Mouse (Mus musculus) hindbrain, embryonic 14.5 days (tissue): ENCODE results near the gene Limk2. TPM values are rescaled to one million over a fixed set of nuclear protein-coding genes. Genes with fewer than 3 reads are reported as not detected.

Source experiments
- ATAC-seq: fragments of 200-750 bp; cut with Nextera tagmentation; 2 replicates; pipeline ENCODE4 v1.8.0; 2017; ENCODE audit warnings: moderate number of reproducible peaks, mild to moderate bottlenecking, moderate TSS enrichment, moderate library complexity; ENCODE audit not compliant: low FRiP score
- DNase-seq: peaks from one replicate; pipeline ENCODE4 v3.0.0-alpha.2; 2015; ENCODE audit warnings: low spot score
- H3K27ac ChIP-seq: fragments of 300-500 bp; sonication (generic); 2 replicates; pipeline ENCODE4 v1.5.1; 2014; ENCODE audit warnings: mild to moderate bottlenecking, moderate library complexity
- H3K27me3 ChIP-seq: fragments of 300-500 bp; sonication (generic); 2 replicates; pipeline ENCODE4 v1.6.1; 2014; ENCODE audit warnings: mild to moderate bottlenecking, low read length, mixed read lengths; ENCODE audit not compliant: control insufficient read depth, insufficient read depth
- H3K36me3 ChIP-seq: fragments of 300-500 bp; sonication (generic); replicated peaks from 2 replicates; pipeline ENCODE4 v1.6.1; 2014; ENCODE audit not compliant: control insufficient read depth, insufficient read depth
- H3K4me1 ChIP-seq: fragments of 300-500 bp; sonication (generic); replicated peaks from 2 replicates; pipeline ENCODE4 v1.6.1; 2014; ENCODE audit warnings: antibody characterized with exemption, low read length, mixed read lengths; ENCODE audit not compliant: control insufficient read depth, insufficient read depth
- H3K4me2 ChIP-seq: fragments of 300-500 bp; sonication (generic); replicated peaks from 2 replicates; pipeline ENCODE4 v1.6.1; 2014; ENCODE audit warnings: mild to moderate bottlenecking, moderate library complexity
- H3K4me3 ChIP-seq: fragments of 300-500 bp; sonication (generic); replicated peaks from 2 replicates; pipeline ENCODE4 v1.5.1; 2014; ENCODE audit warnings: mild to moderate bottlenecking, low read length
- H3K9ac ChIP-seq: fragments of 300-500 bp; sonication (generic); 2 replicates; pipeline ENCODE4 v1.6.1; 2014
- H3K9me3 ChIP-seq: fragments of 300-500 bp; sonication (generic); 2 replicates; pipeline ENCODE4 v1.6.1; 2016; ENCODE audit warnings: low read length; ENCODE audit not compliant: control insufficient read depth
- WGBS: fragments of 180-500 bp; shearing (Covaris S2); extraction: QIAGEN DNeasy Blood & Tissue Kit; methylation state at CpG from one replicate; pipeline ENCODE4 v1.1.7; 2014; 5-methylcytosine and 5-hydroxymethylcytosine counted together
- polyA plus RNA-seq: library from polyadenylated mRNA; unstranded; fragments of >200 nt; fragmentation: Nextera tagmentation; extraction: Ambion mirVana; gene quantifications from 2 replicates; pipeline ENCODE4 v1.2.1, GENCODE M21; 2014

Gene Limk2
- polyA plus RNA-seq, 1 experiment from 2014 or later: 148 TPM

DNA sequence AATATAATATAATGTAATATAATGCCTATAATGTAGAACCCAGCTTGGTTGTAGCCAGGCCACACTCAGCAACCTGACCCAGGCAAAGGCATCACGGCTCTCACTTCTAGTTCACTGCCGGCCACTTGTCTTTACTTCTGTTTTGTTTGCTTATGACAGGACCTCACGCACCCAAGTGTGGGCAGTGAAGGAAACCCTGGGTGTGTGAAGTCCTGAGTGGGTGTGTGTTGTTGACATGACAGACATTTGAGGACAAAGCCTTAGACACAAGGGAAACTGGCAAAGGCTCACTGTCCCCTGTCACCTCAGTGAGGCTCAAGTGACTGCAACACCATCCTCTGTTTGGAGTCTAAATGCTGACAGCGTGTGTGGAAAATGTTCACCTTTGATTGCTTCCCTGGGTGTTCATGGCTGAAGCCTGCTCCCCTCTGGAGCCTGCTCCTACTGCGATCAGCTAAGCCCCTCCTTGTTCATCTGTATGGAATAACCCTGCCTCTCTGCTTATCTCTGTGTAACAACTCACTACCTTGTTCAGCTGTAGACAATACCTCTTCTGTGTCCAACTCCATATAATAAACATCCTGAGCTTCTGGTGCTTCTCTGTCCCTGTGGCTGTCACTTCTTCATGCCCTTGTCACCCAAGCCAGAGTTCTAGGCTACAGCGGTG is 27.7 kb downstream of the Limk2 start:
- no peaks in the 10 kb centered on the region for H3K36me3 ChIP-seq
- no peak overlapping the region for H3K27ac ChIP-seq
- no peaks in the 10 kb centered on the region for H3K27me3 ChIP-seq
- H3K4me2 ChIP-seq: no peak overlapping the region
- no peak for DNase-seq
- ATAC-seq: no peak
- no peaks in the 10 kb centered on the region for H3K9me3 ChIP-seq
- H3K9ac ChIP-seq: no peak overlapping the region
- H3K4me3 ChIP-seq: no peak overlapping the region
- 93% methylated on average over 6 of the region's 6 CpGs for WGBS
- H3K4me1 ChIP-seq: no peaks in the 10 kb centered on the region

DNA sequence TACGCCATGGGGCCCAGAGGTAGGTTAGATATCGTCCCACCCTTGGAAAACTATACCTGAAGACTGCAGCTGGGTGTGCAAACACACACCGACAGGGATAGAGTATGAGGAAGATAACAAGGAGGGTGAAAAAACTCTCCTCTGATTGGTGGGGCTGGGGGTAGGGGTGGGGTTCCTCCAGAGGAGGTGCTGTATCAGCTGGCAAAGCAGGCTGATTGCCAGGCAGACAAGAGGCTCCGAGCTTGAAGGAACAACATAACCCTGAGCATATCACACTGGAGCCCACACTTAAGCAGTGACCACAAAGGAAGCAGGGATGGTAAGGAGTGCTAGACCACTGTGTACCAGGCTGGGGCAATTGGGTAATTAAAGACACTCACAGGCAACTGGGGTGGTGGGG is 29.6 kb downstream of the Limk2 start:
- H3K36me3 ChIP-seq: no peaks in the 10 kb centered on the region
- no peak overlapping the region for H3K9ac ChIP-seq
- no peak for DNase-seq
- no peaks in the 10 kb centered on the region for H3K27me3 ChIP-seq
- no peak for ATAC-seq
- 83% methylated on average over 4 of the region's 4 CpGs for WGBS
- no peak overlapping the region for H3K27ac ChIP-seq
- no peak overlapping the region for H3K4me3 ChIP-seq
- H3K4me2 ChIP-seq: no peak overlapping the region
- no peaks in the 10 kb centered on the region for H3K9me3 ChIP-seq
- 0 out of 2 replicates have a peak, but pooled peaks cover 1% of the 10 kb centered on the region for H3K4me1 ChIP-seq

DNA sequence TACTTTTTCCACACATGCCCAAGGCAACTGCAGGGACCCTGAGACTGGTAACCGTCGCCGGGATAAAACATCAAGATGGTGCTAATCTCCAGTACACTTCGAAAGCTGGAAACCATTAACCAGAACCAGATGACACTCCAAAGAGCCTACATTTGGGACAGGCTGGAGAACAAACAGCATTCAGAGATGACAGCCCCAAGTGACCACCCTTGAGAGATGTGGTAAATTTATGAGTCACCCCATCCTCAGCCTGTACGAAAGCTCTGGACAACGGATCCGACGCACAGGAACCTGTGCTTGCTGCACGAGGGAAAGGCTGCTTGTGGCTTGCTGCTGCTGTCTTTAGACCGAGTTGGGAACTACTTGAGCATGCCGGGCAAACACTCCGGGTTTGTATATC is 34.2 kb downstream of the Limk2 start:
- Histone ChIP-seq H3K4me1 (peaks cover 28% of the 10 kb centered on the region), H3K27ac (peak overlapping the region; percentile 72; the same call in 1 of the 2 replicates), H3K9ac (peak overlapping the region; percentile 40; the same call in 1 of the 2 replicates), H3K36me3 (no peaks in the 10 kb centered on the region), H3K4me3 (no peak overlapping the region), H3K9me3 (no peaks in the 10 kb centered on the region), H3K27me3 (no peaks in the 10 kb centered on the region), H3K4me2 (peak overlapping the region; percentile 27)
- WGBS: 81% methylated on average over 12 of the region's 12 CpGs
- ATAC-seq (no peak), DNase-seq (no peak)

DNA sequence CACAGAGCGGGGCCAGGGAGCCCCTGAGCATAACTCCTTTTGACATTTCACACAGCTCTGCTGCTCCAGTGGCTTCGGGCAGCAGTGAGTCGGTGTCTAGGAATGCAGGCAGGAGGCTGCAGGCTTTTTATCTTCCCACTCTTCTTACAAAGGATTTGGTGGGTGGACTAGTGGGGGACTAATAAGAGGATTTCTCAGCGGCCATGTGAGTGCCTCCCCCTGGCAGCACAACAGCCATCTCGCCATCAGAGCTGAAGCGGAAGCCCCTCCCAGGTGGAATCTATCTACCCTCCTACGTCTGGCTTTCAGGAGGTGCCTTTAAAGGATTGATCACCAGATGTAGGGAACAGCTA is 34.7 kb downstream of the Limk2 start:
- Histone ChIP-seq H3K27ac (peak overlapping the region; percentile 72), H3K9me3 (no peaks in the 10 kb centered on the region), H3K4me3 (no peak overlapping the region), H3K4me2 (peak overlapping the region; percentile 27), H3K9ac (peak overlapping the region; percentile 40; the same call in 1 of the 2 replicates), H3K4me1 (peaks cover 33% of the 10 kb centered on the region), H3K36me3 (no peaks in the 10 kb centered on the region), H3K27me3 (no peaks in the 10 kb centered on the region)
- no peak for ATAC-seq
- WGBS: 21% methylated on average over 7 of the region's 7 CpGs
- DNase-seq: peak; percentile 26

DNA sequence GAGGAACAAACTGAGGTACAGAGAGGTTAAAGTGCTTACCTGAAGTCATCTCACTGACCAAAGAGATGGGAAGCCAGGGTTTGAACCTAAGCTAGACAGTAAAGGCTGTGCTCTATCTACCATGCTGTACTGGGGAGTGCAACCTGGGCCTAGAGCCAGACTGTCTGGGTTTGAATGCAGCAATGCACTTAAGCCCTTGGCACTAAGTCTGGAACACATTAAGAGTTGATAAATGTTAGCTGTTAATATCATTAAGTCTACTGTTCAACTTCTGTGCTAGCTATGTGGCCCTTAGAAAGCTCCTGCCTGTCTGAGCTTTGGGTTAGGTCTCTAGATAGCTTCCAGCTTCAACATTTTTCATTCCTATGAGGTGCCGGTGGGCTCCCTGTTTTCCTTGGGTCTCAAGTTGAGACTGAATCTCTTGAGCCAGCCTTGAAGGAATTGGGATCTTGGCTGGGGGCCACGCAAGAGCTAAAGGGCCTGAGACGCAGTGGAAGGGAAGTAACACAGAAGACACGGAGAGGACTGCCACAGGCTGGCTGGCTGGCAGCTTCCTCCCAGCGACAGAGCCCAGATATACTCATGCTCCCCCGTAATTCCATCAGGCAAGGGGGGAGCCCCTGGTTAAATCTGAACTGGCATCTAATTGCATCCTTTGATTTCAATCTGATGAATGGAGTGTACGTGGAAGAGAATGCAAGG is 35.2 kb downstream of the Limk2 start:
- DNase-seq (peak; percentile 25), ATAC-seq (no peak)
- H3K27ac ChIP-seq: peak overlapping the region; percentile 72
- H3K9me3 ChIP-seq: no peaks in the 10 kb centered on the region
- H3K4me3 ChIP-seq: no peak overlapping the region
- 41% methylated on average over 7 of the region's 7 CpGs for WGBS
- H3K4me1 ChIP-seq: peaks cover 38% of the 10 kb centered on the region
- peak overlapping the region; percentile 27 for H3K4me2 ChIP-seq
- H3K36me3 ChIP-seq: no peaks in the 10 kb centered on the region
- H3K27me3 ChIP-seq: no peaks in the 10 kb centered on the region
- peak overlapping the region; percentile 40 for H3K9ac ChIP-seq

GRCm38 (mm10) chr11:3371599-3372295 is 37.2 kb downstream of the Limk2 start:
- Histone ChIP-seq H3K4me3 (peak overlapping the region; percentile 61), H3K4me2 (peak overlapping the region; percentile 68), H3K4me1 (peaks cover 49% of the 10 kb centered on the region), H3K9ac (peak overlapping the region; percentile 76), H3K27me3 (no peaks in the 10 kb centered on the region), H3K9me3 (no peaks in the 10 kb centered on the region), H3K36me3 (no peaks in the 10 kb centered on the region), H3K27ac (peak overlapping the region; percentile 88)
- no peak for ATAC-seq
- DNase-seq: no peak
- WGBS: 24% methylated on average over 7 of the region's 7 CpGs

GRCm38 (mm10) chr11:3370928-3371598 is 37.9 kb downstream of the Limk2 start:
- Histone ChIP-seq H3K27ac (peak overlapping the region; percentile 88), H3K36me3 (no peaks in the 10 kb centered on the region), H3K4me1 (peaks cover 49% of the 10 kb centered on the region), H3K27me3 (no peaks in the 10 kb centered on the region), H3K4me3 (peak overlapping the region; percentile 61), H3K4me2 (peak overlapping the region; percentile 68), H3K9me3 (no peaks in the 10 kb centered on the region), H3K9ac (peak overlapping the region; percentile 76)
- ATAC-seq (peak; percentile 96), DNase-seq (peak; percentile 89)
- WGBS: 1% methylated on average over 27 of the region's 27 CpGs

DNA sequence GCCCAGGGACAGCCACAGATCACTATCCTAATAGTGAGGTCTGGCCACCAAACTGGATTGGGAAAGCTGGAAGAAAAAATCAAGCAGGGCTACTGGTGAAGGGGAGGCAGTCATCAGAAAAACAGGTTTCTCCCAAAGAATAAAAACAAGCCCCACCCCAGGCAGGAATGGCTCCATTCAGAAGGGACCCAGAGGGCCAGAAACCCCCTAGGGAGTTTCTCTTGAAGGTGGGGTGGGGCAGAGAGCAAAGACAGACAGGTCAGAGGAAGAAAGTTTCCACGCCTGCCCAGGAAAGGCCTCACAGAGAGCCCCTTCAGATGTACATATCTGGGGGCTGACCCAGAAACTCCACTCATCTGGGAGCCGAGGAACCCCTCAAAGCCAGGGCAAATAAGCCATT is 38.8 kb downstream of the Limk2 start:
- DNase-seq (no peak), ATAC-seq (no peak)
- Histone ChIP-seq H3K36me3 (no peaks in the 10 kb centered on the region), H3K4me2 (peak overlapping the region; percentile 68), H3K9me3 (no peaks in the 10 kb centered on the region), H3K4me1 (peaks cover 49% of the 10 kb centered on the region), H3K27ac (no peak overlapping the region), H3K27me3 (no peaks in the 10 kb centered on the region), H3K4me3 (peak overlapping the region; percentile 61), H3K9ac (peak overlapping the region; percentile 76)
- WGBS: 81% methylated on average over 2 of the region's 2 CpGs

GRCm38 (mm10) chr11:3369449-3369848 is 39.5 kb downstream of the Limk2 start:
- H3K4me1 ChIP-seq: peaks cover 48% of the 10 kb centered on the region
- DNase-seq: no peak
- H3K4me2 ChIP-seq: peak overlapping the region; percentile 68
- ATAC-seq: no peak
- no peak overlapping the region for H3K27ac ChIP-seq
- no peaks in the 10 kb centered on the region for H3K27me3 ChIP-seq
- no peaks in the 10 kb centered on the region for H3K36me3 ChIP-seq
- H3K4me3 ChIP-seq: peak overlapping the region; percentile 61
- WGBS: 76% methylated on average over 5 of the region's 5 CpGs
- peak overlapping the region; percentile 76 for H3K9ac ChIP-seq
- H3K9me3 ChIP-seq: no peaks in the 10 kb centered on the region
